Mouse (Mus musculus): ENCODE measurements around the gene Heg1. TPM values are rescaled to one million over a fixed set of nuclear protein-coding genes. Genes with fewer than 3 reads are reported as not detected.

The Heg1 gene
- polyA plus RNA-seq, 1 experiment from 2014 or later, result 11.1 TPM

- Histone ChIP-seq H3K4me1 (no peaks in the 10 kb centered on the region), H3K27ac (no peak overlapping the region), H3K27me3 (ENCODE audit: low read depth, poor library complexity, severe bottlenecking) (no peaks in the 10 kb centered on the region), H3K9me3 (replicated peaks) (no peaks in the 10 kb centered on the region), H3K36me3 (no peaks in the 10 kb centered on the region), H3K4me3 (no peak overlapping the region)
- DNase-seq (ENCODE audit: low spot score), result no peak
- 95% methylated on average over 1 of the region's 1 CpGs for WGBS
Observed at GRCm38 (mm10) chr16:33775733-33776335, 91.7 kb downstream of the Heg1 start.

DNA sequence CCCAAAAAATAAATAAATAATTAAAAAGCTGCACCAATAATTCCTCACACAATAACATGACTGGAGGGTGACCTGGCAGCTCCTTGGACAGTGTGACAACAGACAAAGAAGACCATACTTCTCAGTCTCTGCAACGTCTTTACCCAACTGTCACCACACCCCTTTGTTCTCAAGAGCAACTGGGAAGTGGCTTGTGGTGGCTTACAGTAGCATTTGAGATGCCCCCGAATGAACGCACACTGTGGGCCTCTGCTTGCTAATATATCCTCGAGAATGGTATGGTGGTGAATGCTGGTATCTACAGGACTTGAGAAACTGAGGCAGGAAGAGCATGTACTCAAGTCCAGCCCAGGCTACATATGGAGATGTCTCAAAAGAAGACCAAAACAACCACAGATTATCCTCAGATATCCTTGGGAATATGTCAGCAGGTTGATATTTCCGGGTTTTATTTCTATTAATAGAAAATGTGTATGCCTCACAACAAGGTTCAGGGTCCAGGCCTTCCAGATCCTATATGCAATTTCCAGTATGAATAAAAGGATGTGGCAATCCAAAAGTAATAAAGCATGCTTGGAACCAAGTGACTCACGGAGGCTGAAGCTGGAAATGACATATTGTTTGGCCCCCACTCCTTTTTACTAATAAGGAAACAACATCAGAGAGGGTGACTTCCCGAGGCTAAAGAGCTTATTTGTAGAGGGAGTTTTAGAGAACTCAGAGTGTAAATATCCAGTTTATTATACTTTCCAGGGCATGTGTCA lies 92.8 kb downstream of the Heg1 start:
- Histone ChIP-seq H3K4me1 (no peaks in the 10 kb centered on the region), H3K4me3 (no peak overlapping the region), H3K27ac (no peak overlapping the region), H3K36me3 (no peaks in the 10 kb centered on the region), H3K9me3 (replicated peaks) (no peaks in the 10 kb centered on the region), H3K27me3 (ENCODE audit: low read depth, poor library complexity, severe bottlenecking) (no peaks in the 10 kb centered on the region)
- no peak for DNase-seq (ENCODE audit: low spot score)
- 86% methylated on average over 7 of the region's 7 CpGs for WGBS

- 91% methylated on average over 6 of the region's 6 CpGs for WGBS
Observed at GRCm38 (mm10) chr16:33777607-33778006, 93.4 kb downstream of the Heg1 start.

DNA sequence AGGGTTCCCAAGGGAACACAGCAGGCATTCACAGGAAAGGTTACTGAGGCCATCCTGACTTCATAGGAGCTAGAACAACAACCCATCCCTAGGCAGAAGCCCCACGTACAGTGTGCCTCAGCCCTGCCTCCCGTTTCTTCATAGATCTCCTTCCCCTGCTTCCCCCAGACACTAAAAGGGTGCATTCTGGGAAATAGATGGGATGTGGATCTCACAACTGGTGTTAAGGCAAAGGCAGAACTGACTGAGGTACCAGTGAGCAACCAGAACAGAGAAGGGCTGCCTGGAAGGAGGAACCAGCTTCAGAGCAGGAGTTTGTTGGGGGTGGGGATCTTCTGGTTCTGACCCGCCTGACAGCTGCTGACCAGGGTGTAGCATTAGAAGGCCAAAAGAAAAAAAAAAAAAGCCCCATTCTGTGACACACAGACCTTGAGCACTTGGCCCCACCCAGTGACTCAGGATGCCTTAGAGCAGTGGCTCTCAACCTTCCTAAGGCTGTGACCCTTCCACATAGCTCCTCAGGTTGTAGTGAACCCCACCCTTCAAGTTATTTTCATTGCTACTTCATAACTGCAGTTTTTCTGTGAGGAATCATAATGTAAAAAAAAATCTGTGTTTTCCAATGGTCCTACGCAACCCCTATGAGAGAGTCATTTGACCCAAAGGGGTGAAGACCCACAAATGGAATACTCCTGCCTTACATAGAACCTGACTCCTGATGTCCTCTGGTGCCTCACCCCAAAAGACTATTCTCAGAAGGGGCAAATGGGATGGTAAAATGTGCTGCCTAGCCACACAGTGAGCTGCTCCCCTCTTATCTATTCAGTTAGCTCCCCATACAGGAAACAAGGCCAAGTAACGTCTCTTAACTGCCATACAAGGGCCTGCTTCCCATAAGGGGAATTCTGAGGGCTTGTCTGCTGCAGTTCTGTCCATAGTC lies 97.9 kb downstream of the Heg1 start:
- DNase-seq (ENCODE audit: low spot score), result no peak
- H3K27ac ChIP-seq, result no peak overlapping the region
- no peak overlapping the region for H3K4me3 ChIP-seq
- no peaks in the 10 kb centered on the region for H3K36me3 ChIP-seq
- WGBS, result 70% methylated on average over 5 of the region's 5 CpGs
- no peaks in the 10 kb centered on the region for H3K4me1 ChIP-seq
- no peaks in the 10 kb centered on the region for H3K9me3 ChIP-seq (replicated peaks)
- no peaks in the 10 kb centered on the region for H3K27me3 ChIP-seq (ENCODE audit: low read depth, poor library complexity, severe bottlenecking)

More at GRCm38 (mm10) chr16:33777607-33778006, 93.4 kb downstream of the Heg1 start:
- no peak for DNase-seq (ENCODE audit: low spot score)
- Histone ChIP-seq H3K27me3 (ENCODE audit: low read depth, poor library complexity, severe bottlenecking) (no peaks in the 10 kb centered on the region), H3K9me3 (replicated peaks) (no peaks in the 10 kb centered on the region), H3K4me1 (no peaks in the 10 kb centered on the region), H3K27ac (no peak overlapping the region), H3K36me3 (no peaks in the 10 kb centered on the region), H3K4me3 (no peak overlapping the region)

- Histone ChIP-seq H3K27me3 (ENCODE audit: low read depth, poor library complexity, severe bottlenecking) (no peaks in the 10 kb centered on the region), H3K4me1 (no peaks in the 10 kb centered on the region), H3K36me3 (no peaks in the 10 kb centered on the region), H3K4me3 (no peak overlapping the region), H3K9me3 (replicated peaks) (no peaks in the 10 kb centered on the region), H3K27ac (no peak overlapping the region)
- no peak for DNase-seq (ENCODE audit: low spot score)
- WGBS, result 98% methylated on average over 1 of the region's 1 CpGs
Observed at GRCm38 (mm10) chr16:33782729-33783091, 98.5 kb downstream of the Heg1 start.

GRCm38 (mm10) chr16:33784547-33784946 lies 100.4 kb downstream of the Heg1 start:
- H3K27ac ChIP-seq, result no peak overlapping the region

DNA sequence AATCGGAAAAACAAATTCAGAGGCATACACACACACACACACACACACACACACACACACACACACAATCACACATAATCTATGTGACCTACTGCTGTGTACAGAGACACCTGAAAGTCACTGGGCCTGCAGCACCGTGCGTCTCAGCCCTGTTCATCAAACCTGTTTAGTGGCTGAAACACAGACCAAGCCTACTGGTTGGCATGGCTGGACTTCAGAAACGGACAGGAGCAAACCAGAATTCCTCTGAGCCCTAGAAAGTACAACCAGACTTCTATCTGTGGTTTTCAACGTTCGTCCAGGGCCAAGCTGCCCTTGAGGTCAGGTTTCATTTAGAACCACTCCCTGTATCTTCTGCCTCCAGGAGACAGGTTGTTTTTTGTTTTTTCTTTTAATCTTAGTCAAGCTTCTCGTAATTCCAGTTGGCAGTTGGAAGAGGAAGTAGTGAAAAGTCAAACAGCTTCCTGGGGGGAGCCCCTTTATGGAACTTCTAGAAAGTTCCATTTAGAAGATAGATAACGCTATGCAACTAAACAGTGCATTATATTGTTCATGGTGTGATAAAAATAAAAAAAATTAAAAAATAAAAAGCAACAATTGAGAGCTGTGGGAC lies 101.0 kb downstream of the Heg1 start:
- Histone ChIP-seq H3K4me1 (no peaks in the 10 kb centered on the region), H3K9me3 (replicated peaks) (no peaks in the 10 kb centered on the region), H3K36me3 (no peaks in the 10 kb centered on the region), H3K27me3 (ENCODE audit: low read depth, poor library complexity, severe bottlenecking) (no peaks in the 10 kb centered on the region), H3K27ac (no peak overlapping the region), H3K4me3 (no peak overlapping the region)
- WGBS, result 75% methylated on average over 8 of the region's 8 CpGs
- DNase-seq (ENCODE audit: low spot score), result no peak

More at GRCm38 (mm10) chr16:33784547-33784946, 100.4 kb downstream of the Heg1 start:
- H3K9me3 ChIP-seq (replicated peaks), result no peaks in the 10 kb centered on the region
- no peaks in the 10 kb centered on the region for H3K27me3 ChIP-seq (ENCODE audit: low read depth, poor library complexity, severe bottlenecking)
- DNase-seq (ENCODE audit: low spot score), result no peak
- H3K4me1 ChIP-seq, result no peaks in the 10 kb centered on the region
- 93% methylated on average over 1 of the region's 1 CpGs for WGBS
- no peak overlapping the region for H3K4me3 ChIP-seq
- no peaks in the 10 kb centered on the region for H3K36me3 ChIP-seq

- DNase-seq (ENCODE audit: low spot score), result no peak
- no peaks in the 10 kb centered on the region for H3K4me1 ChIP-seq
- H3K27ac ChIP-seq, result no peak overlapping the region
- WGBS, result 80% methylated on average over 7 of the region's 7 CpGs
- H3K27me3 ChIP-seq (ENCODE audit: low read depth, poor library complexity, severe bottlenecking), result no peaks in the 10 kb centered on the region
- no peaks in the 10 kb centered on the region for H3K9me3 ChIP-seq (replicated peaks)
- no peaks in the 10 kb centered on the region for H3K36me3 ChIP-seq
- H3K4me3 ChIP-seq, result no peak overlapping the region
Observed at GRCm38 (mm10) chr16:33786657-33787390, 102.7 kb downstream of the Heg1 start.

DNA sequence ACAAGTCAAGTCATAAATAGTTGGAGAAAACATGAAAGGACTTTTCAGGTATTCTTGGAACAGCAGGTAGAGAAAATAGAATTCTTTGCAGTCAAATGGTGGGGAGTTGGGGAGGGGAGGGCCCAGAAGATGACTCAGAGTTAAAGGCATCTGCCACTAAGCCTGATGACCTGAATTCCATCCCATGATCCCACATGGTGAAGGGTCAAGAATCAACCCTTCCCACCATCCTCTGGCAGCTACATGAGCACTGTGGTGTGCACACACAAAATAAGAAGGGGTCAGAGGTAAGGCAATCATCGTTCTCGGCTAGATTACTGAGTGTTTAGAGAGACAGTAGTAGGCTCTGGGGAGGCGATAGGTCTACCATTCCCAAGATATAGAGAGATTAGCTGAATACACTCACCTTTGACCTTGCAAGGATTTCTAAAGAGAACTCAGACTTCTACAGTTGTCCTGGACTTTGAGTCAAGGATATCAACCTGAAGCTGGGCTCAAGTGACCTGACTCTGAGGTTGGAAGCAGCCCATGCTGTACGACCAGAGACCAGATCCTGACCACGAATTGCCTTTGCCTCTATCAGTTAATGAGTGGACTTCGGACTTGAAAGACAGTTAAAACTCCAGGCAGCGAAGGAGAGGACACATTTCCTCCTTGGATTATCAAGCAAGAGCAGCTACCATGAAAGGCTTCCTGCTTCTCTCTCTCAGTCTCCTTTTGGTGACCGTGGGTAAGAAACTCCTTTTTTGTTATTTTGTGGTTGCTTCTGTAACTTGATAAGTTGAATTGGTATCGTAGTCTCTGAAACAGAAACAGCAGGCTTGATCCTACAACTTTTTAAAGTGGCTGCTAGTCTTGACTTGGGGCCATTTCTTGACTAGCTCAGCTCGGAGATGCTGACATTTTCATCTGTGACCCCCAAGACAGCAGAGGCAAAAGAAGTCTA lies 109.9 kb downstream of the Heg1 start, which contains the start of gene Muc13:
Muc13 (plus strand) TSS at position 192 of the 946 bp plus-strand sequence.
- H3K27ac ChIP-seq, result no peak within 1 kb of the TSS
- DNase-seq (ENCODE audit: low spot score), result no peak
- H3K36me3 ChIP-seq, result no peaks in the 10 kb centered on the region
- H3K9me3 ChIP-seq (replicated peaks), result no peaks in the 10 kb centered on the region
- no peaks in the 10 kb centered on the region for H3K27me3 ChIP-seq (ENCODE audit: low read depth, poor library complexity, severe bottlenecking)
- 84% methylated on average over 10 of the region's 10 CpGs for WGBS
- H3K4me1 ChIP-seq, result no peaks in the 10 kb centered on the region
- no peak within 1 kb of the TSS for H3K4me3 ChIP-seq

GRCm38 (mm10) chr16:33795106-33795505 lies 110.9 kb downstream of the Heg1 start:
- H3K27me3 ChIP-seq (ENCODE audit: low read depth, poor library complexity, severe bottlenecking), result no peaks in the 10 kb centered on the region
- H3K4me3 ChIP-seq, result no peak overlapping the region
- H3K9me3 ChIP-seq (replicated peaks), result no peaks in the 10 kb centered on the region
- H3K36me3 ChIP-seq, result no peaks in the 10 kb centered on the region
- H3K27ac ChIP-seq, result no peak overlapping the region
- DNase-seq (ENCODE audit: low spot score), result no peak
- H3K4me1 ChIP-seq, result no peaks in the 10 kb centered on the region
- 87% methylated on average over 4 of the region's 4 CpGs for WGBS

GRCm38 (mm10) chr16:33795887-33796286 lies 111.7 kb downstream of the Heg1 start:
- H3K9me3 ChIP-seq (replicated peaks), result no peaks in the 10 kb centered on the region

More at GRCm38 (mm10) chr16:33795887-33796286, 111.7 kb downstream of the Heg1 start:
- H3K4me3 ChIP-seq, result no peak overlapping the region
- H3K27me3 ChIP-seq (ENCODE audit: low read depth, poor library complexity, severe bottlenecking), result no peaks in the 10 kb centered on the region
- no peak overlapping the region for H3K27ac ChIP-seq
- 86% methylated on average over 6 of the region's 6 CpGs for WGBS
- no peak for DNase-seq (ENCODE audit: low spot score)
- no peaks in the 10 kb centered on the region for H3K4me1 ChIP-seq
- no peaks in the 10 kb centered on the region for H3K36me3 ChIP-seq

All from limb, embryonic 10.5 days (tissue).